Mouse (Mus musculus) Muller cell, postnatal 12 days (primary cell): ENCODE measurements around the gene Atxn1.

Experiments used
- DNase-seq: peaks from one replicate; pipeline ENCODE4 v3.0.0-alpha.2; 2015; ENCODE audit errors: inconsistent ontology term

Atxn1 gene

GRCm38 (mm10) chr13:45724507-45725259 is 240.1 kb downstream of the Atxn1 start:
- DNase-seq: no peak

DNA sequence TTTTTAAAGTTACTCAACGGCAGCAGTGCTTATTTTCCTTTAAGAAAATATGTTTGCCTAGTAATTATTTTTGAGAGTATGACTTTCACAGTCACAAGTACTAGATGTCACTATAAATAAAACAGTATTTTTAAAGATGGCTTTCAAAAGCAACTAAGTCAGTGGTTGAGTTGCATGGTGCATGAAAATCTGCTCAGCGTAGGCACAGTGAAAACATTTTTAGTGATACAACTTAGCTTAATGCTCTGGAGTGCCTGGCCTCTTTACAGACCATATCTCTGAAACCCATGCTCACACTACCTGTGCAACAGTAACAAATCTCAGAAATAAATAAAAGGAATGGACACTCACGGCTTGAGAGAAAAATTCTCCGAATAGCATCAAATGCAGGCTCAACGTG is 241.9 kb downstream of the Atxn1 start:
- DNase-seq: no peak

DNA sequence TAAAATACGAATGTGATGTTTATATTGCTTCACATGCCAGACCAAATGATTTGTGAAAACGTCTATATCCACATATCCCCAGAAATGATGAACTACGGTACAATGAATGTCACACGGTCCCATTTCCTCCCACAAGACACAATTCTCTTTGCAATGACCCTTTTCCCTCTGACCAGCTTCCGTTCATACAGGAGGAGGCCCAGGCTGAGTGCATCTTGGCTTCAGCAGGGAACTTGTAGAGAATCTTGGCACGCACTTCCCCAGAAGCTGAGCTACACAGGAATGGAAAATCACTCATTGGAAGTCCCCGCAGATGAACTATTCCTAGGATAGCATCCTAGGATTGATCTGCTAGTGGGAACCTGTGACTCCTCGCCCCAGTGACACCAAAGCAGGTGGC is 243.2 kb downstream of the Atxn1 start:
- DNase-seq: peak; percentile 8

- no peak for DNase-seq
These were observed 246.0 kb downstream of the Atxn1 start for GRCm38 (mm10) chr13:45718850-45719249.

DNA sequence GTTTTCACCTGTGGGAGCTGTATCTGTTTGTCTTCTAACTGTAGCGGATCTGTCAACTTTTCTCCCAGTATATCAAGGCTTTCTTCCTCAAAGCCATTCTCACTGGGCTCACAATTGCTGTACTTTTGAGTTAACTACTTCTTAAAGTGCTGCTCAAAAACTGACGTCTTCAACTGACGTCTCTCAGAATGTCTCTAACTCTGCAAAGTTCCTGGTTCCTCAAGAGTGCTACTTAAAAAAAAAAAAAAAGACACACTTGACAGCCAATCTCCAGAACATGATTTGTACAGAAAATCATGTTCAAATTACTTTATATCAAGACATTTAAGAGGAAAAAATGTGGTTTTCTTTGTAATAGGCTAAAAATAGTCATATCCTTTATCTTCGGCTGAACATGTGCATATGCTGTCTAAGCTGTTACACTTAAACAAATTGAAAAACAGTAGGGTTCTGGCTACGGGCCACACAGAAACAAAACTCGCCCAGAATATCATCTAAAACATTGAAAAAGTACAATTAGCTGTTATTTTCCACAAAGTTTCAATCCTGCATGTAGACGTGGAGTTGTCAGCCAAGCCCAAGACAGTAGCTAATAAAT is 249.1 kb downstream of the Atxn1 start:
- no peak for DNase-seq

DNA sequence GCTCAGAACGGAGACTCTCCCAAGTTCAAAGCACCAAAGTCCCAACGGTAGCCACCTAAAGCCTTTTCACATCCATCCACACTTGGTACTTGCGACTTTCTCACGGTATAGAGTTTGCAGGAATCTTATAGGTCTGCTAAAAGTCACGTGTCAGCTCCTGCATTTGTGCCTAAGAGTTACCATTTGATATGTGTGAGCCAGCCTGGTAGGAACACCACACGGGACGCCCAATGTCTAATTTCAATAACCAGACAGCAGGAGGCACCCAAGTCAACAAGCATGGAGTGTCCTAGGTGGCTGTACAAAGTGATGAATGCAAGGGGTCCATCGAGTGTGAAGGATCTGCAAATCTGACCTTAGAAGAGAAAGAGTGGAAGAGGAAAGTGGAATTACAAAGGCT is 254.8 kb downstream of the Atxn1 start:
- DNase-seq: no peak

DNA sequence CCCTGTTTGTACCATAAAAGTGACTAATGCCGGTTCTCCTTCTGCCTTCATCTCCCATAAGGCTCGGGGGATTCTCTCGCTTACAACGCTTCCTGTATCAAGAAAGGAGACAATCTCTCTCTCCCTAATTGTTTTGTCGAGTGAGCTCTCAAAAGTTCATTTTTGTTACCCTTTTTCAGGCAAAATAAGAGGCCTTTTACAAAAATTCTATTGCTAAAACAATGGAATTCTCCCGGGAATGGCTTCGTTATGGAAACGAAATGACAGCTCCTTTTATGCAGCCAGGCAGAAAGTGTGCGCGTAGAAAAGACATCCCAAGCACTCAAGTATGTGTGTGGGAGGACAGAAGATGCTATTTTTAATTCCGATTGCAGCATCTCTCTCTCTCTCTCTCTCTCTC is 255.4 kb downstream of the Atxn1 start:
- peak; percentile 76 for DNase-seq

DNA sequence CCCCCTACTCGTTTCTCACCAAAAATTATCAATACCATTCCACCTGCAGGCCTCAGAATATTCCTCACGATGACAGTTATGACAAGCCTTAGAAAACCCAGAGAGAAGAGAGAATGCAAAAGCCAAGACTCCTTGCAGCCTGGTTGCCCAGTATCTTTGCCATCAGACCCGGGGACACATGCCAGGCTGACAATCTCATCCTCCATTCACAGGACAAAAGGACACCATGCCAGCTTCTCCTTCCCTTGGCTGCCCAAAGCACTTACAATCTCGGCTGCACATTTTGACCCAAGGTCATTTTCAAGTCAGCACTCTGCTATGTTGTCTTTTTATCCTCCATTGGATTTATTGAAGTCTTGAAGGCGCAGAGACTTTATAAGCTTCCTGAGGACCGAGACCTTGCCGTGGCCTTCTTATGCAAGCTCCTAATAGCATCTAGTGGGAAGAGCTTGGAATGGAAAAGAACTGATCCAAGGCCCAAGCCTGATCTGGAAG is 263.5 kb downstream of the Atxn1 start:
- no peak for DNase-seq

DNA sequence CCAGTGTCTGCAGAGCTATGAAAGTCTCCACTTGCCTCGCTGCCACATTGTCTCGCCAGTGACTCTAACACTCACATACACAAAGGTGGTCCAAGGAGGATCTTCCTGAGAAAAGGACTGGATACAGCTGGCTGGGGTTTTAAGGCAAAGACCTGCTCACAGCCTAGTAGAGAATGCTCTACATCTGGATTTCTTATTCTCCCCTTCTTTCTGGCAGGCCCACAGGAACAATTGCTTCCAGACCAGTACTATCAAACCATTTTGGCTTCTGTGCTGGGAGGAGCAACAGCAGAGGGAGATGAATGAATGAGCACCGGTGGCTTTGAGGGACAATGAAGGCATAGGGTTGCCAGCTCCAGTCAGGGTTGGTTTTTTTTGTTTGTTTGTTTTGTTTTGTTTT is 265.8 kb downstream of the Atxn1 start:
- no peak for DNase-seq

GRCm38 (mm10) chr13:45696009-45696408 is 268.8 kb downstream of the Atxn1 start:
- no peak for DNase-seq

- DNase-seq: no peak
These were observed 269.8 kb downstream of the Atxn1 start for GRCm38 (mm10) chr13:45694921-45695437.

DNA sequence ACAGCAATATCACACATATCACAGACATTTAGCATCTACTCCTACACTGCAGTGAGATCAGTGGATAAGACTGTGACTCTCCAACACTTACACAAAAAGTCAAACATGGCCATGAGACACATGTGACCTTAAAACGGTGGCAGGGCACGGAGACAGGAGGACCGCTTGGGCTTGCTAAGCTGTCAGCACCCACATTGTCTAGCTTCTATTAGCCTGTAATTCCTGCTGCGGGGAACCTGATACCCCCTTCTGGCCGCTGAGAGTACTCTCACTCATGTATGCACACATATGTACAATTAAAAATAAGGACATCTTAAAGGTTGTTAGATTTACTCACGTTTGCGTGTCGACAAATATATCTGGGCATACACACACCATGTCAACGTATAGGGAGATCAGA is 270.9 kb downstream of the Atxn1 start:
- DNase-seq: no peak

GRCm38 (mm10) chr13:45693534-45693933 is 271.3 kb downstream of the Atxn1 start:
- no peak for DNase-seq

GRCm38 (mm10) chr13:45693126-45693525 is 271.7 kb downstream of the Atxn1 start:
- DNase-seq: no peak

- no peak for DNase-seq
These were observed 272.4 kb downstream of the Atxn1 start for GRCm38 (mm10) chr13:45692440-45692839.

GRCm38 (mm10) chr13:45690426-45690825 is 274.4 kb downstream of the Atxn1 start:
- DNase-seq: no peak

DNA sequence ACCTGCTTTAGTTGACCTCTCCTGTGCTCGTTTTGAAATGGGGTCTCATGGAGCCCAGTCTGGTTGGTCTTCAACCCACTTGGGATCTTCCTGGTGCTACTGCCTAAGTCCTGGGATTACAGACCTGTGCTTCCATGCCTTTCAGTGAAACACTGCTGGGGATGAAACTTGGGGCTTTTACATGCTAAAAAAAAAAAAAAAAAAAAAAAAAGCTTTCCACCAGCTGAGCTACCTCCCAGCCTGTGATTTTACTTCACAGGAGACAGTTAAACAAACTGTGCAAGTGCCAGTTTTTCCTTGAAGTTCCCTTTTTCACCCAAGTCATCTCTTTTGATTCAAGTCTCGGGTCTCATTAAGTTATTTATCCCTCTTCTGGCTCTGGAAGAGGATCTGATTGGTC is 275.9 kb downstream of the Atxn1 start:
- DNase-seq: no peak

DNA sequence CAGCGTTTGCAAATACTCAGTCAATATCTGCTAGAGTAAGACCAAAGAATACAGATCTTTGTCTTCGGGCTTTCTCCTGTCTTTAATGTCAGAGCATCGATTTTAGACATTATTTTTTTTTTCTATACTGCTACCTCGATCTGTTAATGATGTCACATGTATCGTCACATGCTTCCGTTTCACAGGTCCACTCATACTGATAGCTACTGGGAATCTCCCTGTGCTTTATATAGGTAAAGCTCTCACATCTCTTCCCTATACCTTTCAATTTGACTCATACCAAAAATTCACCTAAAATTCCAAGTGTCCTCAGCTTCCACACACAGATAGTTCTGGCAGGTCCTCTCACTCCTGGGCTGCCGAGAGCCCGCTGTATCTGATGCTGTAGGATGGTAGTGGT is 277.2 kb downstream of the Atxn1 start:
- DNase-seq: no peak

- no peak for DNase-seq
These were observed 278.6 kb downstream of the Atxn1 start for GRCm38 (mm10) chr13:45686309-45686582.

- no peak for DNase-seq
These were observed 279.1 kb downstream of the Atxn1 start for GRCm38 (mm10) chr13:45685575-45686308.

DNA sequence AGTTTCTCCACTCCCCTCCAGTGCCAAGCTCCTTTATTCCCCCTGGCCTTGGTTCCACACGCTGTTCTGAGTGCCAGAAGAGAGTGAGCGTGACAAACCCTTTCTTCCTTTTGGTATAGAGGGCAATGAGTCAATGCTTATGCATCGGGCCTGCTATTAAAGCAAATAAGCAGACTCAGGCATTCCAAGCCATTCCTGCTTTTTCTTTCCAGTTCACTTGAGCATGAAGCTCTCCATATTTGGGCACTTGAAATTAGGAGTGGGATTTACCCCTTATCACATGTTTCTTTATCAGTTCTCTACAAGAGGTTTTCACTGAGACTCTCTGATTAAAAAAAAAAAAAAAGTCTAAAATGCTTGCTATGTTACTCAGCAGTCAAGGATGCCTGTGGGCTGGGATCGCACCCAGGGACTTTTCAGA is 279.9 kb downstream of the Atxn1 start:
- peak; percentile 91 for DNase-seq

DNA sequence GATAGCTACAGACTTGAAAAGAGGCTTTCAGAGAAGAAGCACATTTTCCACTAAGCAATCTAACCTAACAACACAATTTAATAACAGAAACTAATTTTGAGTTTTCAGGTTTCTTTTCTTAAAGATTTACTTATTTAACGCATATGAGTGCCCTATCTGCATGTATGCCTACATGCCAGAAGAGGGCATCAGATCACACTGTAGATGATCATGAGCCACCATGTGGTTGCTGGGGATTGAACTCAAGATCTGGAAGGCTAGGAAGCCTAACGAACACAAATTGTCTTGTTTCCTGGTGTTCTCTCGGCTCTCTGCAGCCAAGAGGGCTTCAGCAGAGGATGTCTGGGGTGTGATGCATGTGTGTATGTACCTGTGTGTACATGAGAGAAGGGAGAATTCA is 280.8 kb downstream of the Atxn1 start:
- no peak for DNase-seq

DNA sequence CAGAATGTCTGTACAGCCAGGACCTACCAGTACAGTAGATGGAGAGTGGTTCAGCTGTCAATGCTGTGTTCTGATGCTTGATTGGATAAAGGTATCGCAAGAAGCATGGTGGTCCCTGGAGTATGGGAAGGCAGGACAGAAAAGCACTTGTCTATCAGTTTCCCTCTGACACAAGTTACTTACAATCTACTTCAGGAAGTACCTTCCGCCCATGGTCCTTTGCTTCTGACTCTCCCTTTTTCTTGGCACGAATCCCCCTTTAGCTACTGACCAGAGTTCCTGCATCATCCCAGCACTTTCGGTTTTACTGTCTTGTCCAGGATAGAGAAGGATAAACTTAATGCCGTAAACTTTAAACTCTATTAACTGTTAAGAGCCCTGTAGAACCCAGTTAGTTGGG is 283.6 kb downstream of the Atxn1 start:
- DNase-seq: peak; percentile 39
